10 mouse cellular contexts compared by ENCODE assay signal in the genomic region with DNA sequence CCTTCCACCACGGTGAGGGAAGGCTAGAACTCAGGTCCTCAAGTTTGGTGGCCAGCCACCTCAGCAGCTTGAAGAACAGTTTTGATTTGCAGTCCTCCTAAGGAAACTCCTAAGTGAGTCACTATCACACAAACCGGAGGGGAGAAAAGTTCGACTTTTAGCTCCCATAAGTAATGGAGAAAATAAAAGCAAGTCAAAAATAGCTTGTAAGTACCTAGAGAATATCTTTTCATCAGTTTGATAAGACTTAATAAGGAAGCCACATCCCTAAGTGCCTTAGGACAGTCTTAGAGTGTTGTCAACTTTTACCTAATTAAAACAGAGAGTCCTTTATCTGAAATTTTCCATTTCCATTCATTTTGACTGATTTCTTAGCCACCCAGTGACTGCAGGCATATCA. TPM values are rescaled to one million over a fixed set of nuclear protein-coding genes. Genes with fewer than 3 reads are reported as not detected.
DNase-seq lines count a peak whose midpoint lies in the region; ATAC-seq and TF ChIP-seq lines count a peak whose summit lies in the region.
"Had no signal": no experiment of that assay in that cellular context is flagged by ENCODE, and none has a peak within 500 bp of the region (broad histone marks: within the 10 kb centered on the region; RNA-seq: fewer than 3 reads in every experiment).

No protein-coding gene starts in this region.

- DNase-seq in lung, postnatal 0 days (ENCODE audit: low spot score): no peak
- DNase-seq in lung, adult 18-20 months: no peak
- DNase-seq in Muller cell, postnatal 12 days (ENCODE audit: inconsistent ontology term): no peak
- no peak for DNase-seq in gastrocnemius, postnatal 25 days
- DNase-seq: gastrocnemius, postnatal 14 days; spleen, adult 18-20 months had no signal

- no peak for ATAC-seq in forebrain, embryonic 13.5 days
- ATAC-seq in forebrain, embryonic 15.5 days (replicated peaks): no peak
- ATAC-seq in lung, postnatal 0 days: no peak
- ATAC-seq in intestine, embryonic 15.5 days: no peak

- no peak overlapping the region for H3K9ac ChIP-seq in forebrain, embryonic 13.5 days
- no peak overlapping the region for H3K9ac ChIP-seq in forebrain, embryonic 15.5 days (replicated peaks)
- peak overlapping the region; percentile 20; the same call in 1 of the 2 replicates for H3K9ac ChIP-seq in lung, postnatal 0 days (replicated peaks; ENCODE audit: low read depth)
- no peak overlapping the region for H3K9ac ChIP-seq in intestine, embryonic 15.5 days

- no peaks in the 10 kb centered on the region for H3K36me3 ChIP-seq in forebrain, embryonic 13.5 days (ENCODE audit: poor library complexity, severe bottlenecking)
- no peaks in the 10 kb centered on the region for H3K36me3 ChIP-seq in forebrain, embryonic 15.5 days
- H3K36me3 ChIP-seq in lung, postnatal 0 days (ENCODE audit: insufficient read depth, low read length): no peaks in the 10 kb centered on the region
- H3K36me3 ChIP-seq in intestine, embryonic 15.5 days: no peaks in the 10 kb centered on the region
- H3K36me3 ChIP-seq in small intestine, adult 2 months (ENCODE audit: control insufficient read depth, insufficient read depth, low read length): no peaks in the 10 kb centered on the region

- WGBS in forebrain, embryonic 13.5 days: 27% methylated on average over 3 of the region's 3 CpGs
- WGBS in forebrain, embryonic 15.5 days: 30% methylated on average over 3 of the region's 3 CpGs
- WGBS in lung, postnatal 0 days: 30% methylated on average over 3 of the region's 3 CpGs
- 30% methylated on average over 3 of the region's 3 CpGs for WGBS in intestine, embryonic 15.5 days
- WGBS in small intestine, adult 2 months: 16% methylated on average over 3 of the region's 3 CpGs

- peak overlapping the region; percentile 44; the same call in 1 of the 2 replicates for H3K4me3 ChIP-seq in forebrain, embryonic 13.5 days
- H3K4me3 ChIP-seq in forebrain, embryonic 15.5 days: no peak overlapping the region
- H3K4me3 ChIP-seq in lung, postnatal 0 days (ENCODE audit: low read depth, low read length): peak overlapping the region; percentile 61
- H3K4me3 ChIP-seq in intestine, embryonic 15.5 days (replicated peaks): peak overlapping the region; percentile 40
- peak overlapping the region; percentile 4; the same call in 1 of the 2 replicates for H3K4me3 ChIP-seq in small intestine, adult 2 months (ENCODE audit: low read depth, low read length)

- TF ChIP-seq EP300 in lung, postnatal 0 days (IDR thresholded peaks at IDR 0.05): no peak

- no peak for TF ChIP-seq CTCF in lung, postnatal 0 days (IDR thresholded peaks at IDR 0.05)
- TF ChIP-seq CTCF in small intestine, adult 2 months (IDR thresholded peaks at IDR 0.05; ENCODE audit: extremely low read depth, insufficient read length, insufficient replicate concordance, low read depth, low read length): no peak

- H3K9me3 ChIP-seq in forebrain, embryonic 13.5 days (replicated peaks): no peaks in the 10 kb centered on the region
- no peaks in the 10 kb centered on the region for H3K9me3 ChIP-seq in forebrain, embryonic 15.5 days
- H3K9me3 ChIP-seq in lung, postnatal 0 days (ENCODE audit: low read length): no peaks in the 10 kb centered on the region
- no peaks in the 10 kb centered on the region for H3K9me3 ChIP-seq in intestine, embryonic 15.5 days

- TF ChIP-seq POLR2A in small intestine, adult 2 months (IDR thresholded peaks at IDR 0.05; ENCODE audit: low read depth, low read length): no peak

- 0 out of 2 replicates have a peak overlapping the region, but pooled peaks have one; percentile 79 for H3K4me2 ChIP-seq in forebrain, embryonic 13.5 days
- H3K4me2 ChIP-seq in forebrain, embryonic 15.5 days (replicated peaks): no peak overlapping the region
- H3K4me2 ChIP-seq in lung, postnatal 0 days (replicated peaks; ENCODE audit: low read depth, low read length): peak overlapping the region; percentile 87
- H3K4me2 ChIP-seq in intestine, embryonic 15.5 days (replicated peaks): peak overlapping the region; percentile 67

- peaks cover 17% of the 10 kb centered on the region for H3K4me1 ChIP-seq in forebrain, embryonic 13.5 days
- H3K4me1 ChIP-seq in forebrain, embryonic 15.5 days: peaks cover 20% of the 10 kb centered on the region
- no peaks in the 10 kb centered on the region for H3K4me1 ChIP-seq in lung, postnatal 0 days (ENCODE audit: insufficient read depth, low read depth, low read length)
- peaks cover 7% of the 10 kb centered on the region for H3K4me1 ChIP-seq in intestine, embryonic 15.5 days (replicated peaks)
- no peaks in the 10 kb centered on the region; the same call in 1 of the 2 replicates for H3K4me1 ChIP-seq in small intestine, adult 2 months (ENCODE audit: control insufficient read depth, insufficient read depth, insufficient read length, low read length)

- peaks cover 59% of the 10 kb centered on the region for H3K27me3 ChIP-seq in forebrain, embryonic 13.5 days
- peaks cover 40% of the 10 kb centered on the region for H3K27me3 ChIP-seq in forebrain, embryonic 15.5 days
- H3K27me3 ChIP-seq in lung, postnatal 0 days (replicated peaks; ENCODE audit: insufficient read depth, low read length): 0 out of 2 replicates have a peak, but pooled peaks cover 2% of the 10 kb centered on the region
- peaks cover 5% of the 10 kb centered on the region for H3K27me3 ChIP-seq in intestine, embryonic 15.5 days (replicated peaks)
- H3K27me3 ChIP-seq in small intestine, adult 2 months (ENCODE audit: control insufficient read depth, insufficient read depth, low read length): no peaks in the 10 kb centered on the region

- H3K27ac ChIP-seq in forebrain, embryonic 13.5 days: no peak overlapping the region
- H3K27ac ChIP-seq in forebrain, embryonic 15.5 days (replicated peaks): no peak overlapping the region
- peak overlapping the region; percentile 43; the same call in 1 of the 2 replicates for H3K27ac ChIP-seq in lung, postnatal 0 days (ENCODE audit: low read length)
- H3K27ac ChIP-seq in intestine, embryonic 15.5 days: peak overlapping the region; percentile 97; the same call in 1 of the 2 replicates
- H3K27ac ChIP-seq in small intestine, adult 2 months (ENCODE audit: insufficient read depth, low read depth, low read length): no peak overlapping the region

RNA-seq across cellular contexts. Expression of gene Rbm47, which starts 23.3 kb away (rescaled TPM):
- polyA plus RNA-seq in forebrain, embryonic 13.5 days (2015; fragmentation: Nextera tagmentation; extraction: Ambion mirVana): 2.6 and 3.9 TPM in 2 replicates
- 2.7 and 5.1 TPM in 2 replicates for polyA plus RNA-seq in forebrain, embryonic 15.5 days (2015; fragmentation: Nextera tagmentation; extraction: Ambion mirVana)
- 41.5 and 50.2 TPM in 2 replicates for polyA plus RNA-seq in lung, postnatal 0 days (2015; fragmentation: Nextera tagmentation; extraction: Ambion mirVana)
- polyA plus RNA-seq in intestine, embryonic 15.5 days (2015; fragmentation: Nextera tagmentation; extraction: Ambion mirVana): 129 and 133 TPM in 2 replicates
- 142 and 310 TPM in 2 replicates for polyA plus RNA-seq in small intestine, adult 2 months (2012; rRNA removed)
- 1 to 10 TPM in 1 of 2 experiments, under 1 TPM in 1; 0.61 to 1.2 TPM for total RNA-seq in gastrocnemius, postnatal 25 days (2021)

Comparison
In these comparisons a context has a peak if more than half of its experiments do, and no peak if none do; other contexts are left out.
1. H3K27ac ChIP-seq: peak in lung, postnatal 0 days (single experiment) and intestine, embryonic 15.5 days (single experiment); none in forebrain, embryonic 13.5 days (single experiment), forebrain, embryonic 15.5 days (single experiment) and small intestine, adult 2 months (single experiment).